Mouse (Mus musculus): Measurements from ENCODE around the gene Btk.

GRCm38 (mm10) chrX:134564326-134564725, 19.0 kb downstream of the Btk start:
- TF ChIP-seq CTCF (IDR thresholded peaks at IDR 0.05; ENCODE audit: extremely low read depth, insufficient read depth, insufficient read length, insufficient replicate concordance) (no peak), POLR2A (IDR thresholded peaks at IDR 0.05; ENCODE audit: low read depth, low read length) (no peak)

All from spleen, adult 2 months (tissue).